Mouse (Mus musculus): ENCODE measurements around the gene Akr1b8. TPM values are rescaled to one million over a fixed set of nuclear protein-coding genes. Genes with fewer than 3 reads are reported as not detected.

Akr1b8 gene
- polyA plus RNA-seq, 1 experiment from 2014 or later: 11.5 TPM

- Histone ChIP-seq H3K27me3 (ENCODE audit: control insufficient read depth, insufficient read depth, low read length) (no peaks in the 10 kb centered on the region), H3K36me3 (ENCODE audit: control insufficient read depth, insufficient read depth, low read length) (peaks cover 24% of the 10 kb centered on the region), H3K9ac (ENCODE audit: low read length) (peak overlapping the region; percentile 79), H3K9me3 (ENCODE audit: control insufficient read depth, low read length) (no peaks in the 10 kb centered on the region), H3K4me3 (ENCODE audit: control insufficient read depth in 1 of 2, insufficient read depth in 1 of 2, low read depth in 1 of 2, low read length in 2 of 2) (peak overlapping the region; percentile 60 to 66), H3K27ac (replicated peaks in 1 of 2; ENCODE audit: control insufficient read depth in 1 of 2, insufficient read depth in 1 of 2, low read depth in 2 of 2, low read length in 2 of 2) (peak overlapping the region; percentile 77 to 90), H3K4me2 (ENCODE audit: low read length) (peak overlapping the region; percentile 92), H3K4me1 (ENCODE audit: control insufficient read depth in 2 of 2, insufficient read depth in 2 of 2, low read length in 2 of 2) (no peaks in the 10 kb centered on the region; a peak in 1 of 4 replicates)
- WGBS: 3% methylated on average over 13 of the region's 13 CpGs
- 0 out of 2 replicates have a peak, but pooled peaks have one; percentile 66 for ATAC-seq (ENCODE audit: insufficient number of reproducible peaks, insufficient read depth, low FRiP score, low read depth)
Measured at GRCm38 (mm10) chr6:34384701-34385370, 30.9 kb downstream of the Akr1b8 start.

GRCm38 (mm10) chr6:34388420-34389156 is 34.7 kb downstream of the Akr1b8 start:
- 63% methylated on average over 4 of the region's 4 CpGs for WGBS
- ATAC-seq (ENCODE audit: insufficient number of reproducible peaks, insufficient read depth, low FRiP score, low read depth): no peak
- H3K4me3 ChIP-seq (ENCODE audit: control insufficient read depth in 1 of 2, insufficient read depth in 1 of 2, low read depth in 1 of 2, low read length in 2 of 2): no peak overlapping the region

GRCm38 (mm10) chr6:34395897-34396296 is 42.0 kb downstream of the Akr1b8 start:
- no peaks in the 10 kb centered on the region for H3K4me1 ChIP-seq (ENCODE audit: control insufficient read depth in 2 of 2, insufficient read depth in 2 of 2, low read length in 2 of 2)
- H3K4me2 ChIP-seq (ENCODE audit: low read length): no peak overlapping the region
- no peaks in the 10 kb centered on the region for H3K9me3 ChIP-seq (ENCODE audit: control insufficient read depth, low read length)
- no peak overlapping the region for H3K4me3 ChIP-seq (ENCODE audit: control insufficient read depth in 1 of 2, insufficient read depth in 1 of 2, low read depth in 1 of 2, low read length in 2 of 2)
- H3K27ac ChIP-seq (replicated peaks in 1 of 2; ENCODE audit: control insufficient read depth in 1 of 2, insufficient read depth in 1 of 2, low read depth in 2 of 2, low read length in 2 of 2): no peak overlapping the region
- H3K36me3 ChIP-seq (ENCODE audit: control insufficient read depth, insufficient read depth, low read length): peaks cover 72% of the 10 kb centered on the region
- H3K27me3 ChIP-seq (ENCODE audit: control insufficient read depth, insufficient read depth, low read length): no peaks in the 10 kb centered on the region
- no peak overlapping the region for H3K9ac ChIP-seq (ENCODE audit: low read length)
- WGBS: 76% methylated on average over 5 of the region's 5 CpGs
- ATAC-seq (ENCODE audit: insufficient number of reproducible peaks, insufficient read depth, low FRiP score, low read depth): no peak

More at GRCm38 (mm10) chr6:34388420-34389156, 34.7 kb downstream of the Akr1b8 start:
- H3K9me3 ChIP-seq (ENCODE audit: control insufficient read depth, low read length): no peaks in the 10 kb centered on the region
- H3K4me2 ChIP-seq (ENCODE audit: low read length): no peak overlapping the region
- H3K27ac ChIP-seq (replicated peaks in 1 of 2; ENCODE audit: control insufficient read depth in 1 of 2, insufficient read depth in 1 of 2, low read depth in 2 of 2, low read length in 2 of 2): no peak overlapping the region
- H3K9ac ChIP-seq (ENCODE audit: low read length): no peak overlapping the region
- H3K27me3 ChIP-seq (ENCODE audit: control insufficient read depth, insufficient read depth, low read length): no peaks in the 10 kb centered on the region
- H3K36me3 ChIP-seq (ENCODE audit: control insufficient read depth, insufficient read depth, low read length): peaks cover 61% of the 10 kb centered on the region
- no peaks in the 10 kb centered on the region; a peak in 1 of 4 replicates for H3K4me1 ChIP-seq (ENCODE audit: control insufficient read depth in 2 of 2, insufficient read depth in 2 of 2, low read length in 2 of 2)

GRCm38 (mm10) chr6:34398431-34398830 is 44.5 kb downstream of the Akr1b8 start:
- H3K9me3 ChIP-seq (ENCODE audit: control insufficient read depth, low read length): no peaks in the 10 kb centered on the region
- no peak overlapping the region for H3K27ac ChIP-seq (replicated peaks in 1 of 2; ENCODE audit: control insufficient read depth in 1 of 2, insufficient read depth in 1 of 2, low read depth in 2 of 2, low read length in 2 of 2)
- no peak overlapping the region for H3K4me2 ChIP-seq (ENCODE audit: low read length)
- no peaks in the 10 kb centered on the region for H3K27me3 ChIP-seq (ENCODE audit: control insufficient read depth, insufficient read depth, low read length)
- WGBS: 77% methylated on average over 6 of the region's 6 CpGs
- H3K4me1 ChIP-seq (ENCODE audit: control insufficient read depth in 2 of 2, insufficient read depth in 2 of 2, low read length in 2 of 2): no peaks in the 10 kb centered on the region
- H3K4me3 ChIP-seq (ENCODE audit: control insufficient read depth in 1 of 2, insufficient read depth in 1 of 2, low read depth in 1 of 2, low read length in 2 of 2): no peak overlapping the region
- ATAC-seq (ENCODE audit: insufficient number of reproducible peaks, insufficient read depth, low FRiP score, low read depth): no peak
- H3K36me3 ChIP-seq (ENCODE audit: control insufficient read depth, insufficient read depth, low read length): peaks cover 46% of the 10 kb centered on the region
- no peak overlapping the region for H3K9ac ChIP-seq (ENCODE audit: low read length)

- no peak overlapping the region for H3K27ac ChIP-seq (replicated peaks in 1 of 2; ENCODE audit: control insufficient read depth in 1 of 2, insufficient read depth in 1 of 2, low read depth in 2 of 2, low read length in 2 of 2)
- no peak overlapping the region for H3K9ac ChIP-seq (ENCODE audit: low read length)
- H3K4me3 ChIP-seq (ENCODE audit: control insufficient read depth in 1 of 2, insufficient read depth in 1 of 2, low read depth in 1 of 2, low read length in 2 of 2): no peak overlapping the region
- H3K27me3 ChIP-seq (ENCODE audit: control insufficient read depth, insufficient read depth, low read length): no peaks in the 10 kb centered on the region
- ATAC-seq (ENCODE audit: insufficient number of reproducible peaks, insufficient read depth, low FRiP score, low read depth): no peak
- no peak overlapping the region for H3K4me2 ChIP-seq (ENCODE audit: low read length)
- no peaks in the 10 kb centered on the region for H3K9me3 ChIP-seq (ENCODE audit: control insufficient read depth, low read length)
- no peaks in the 10 kb centered on the region for H3K4me1 ChIP-seq (ENCODE audit: control insufficient read depth in 2 of 2, insufficient read depth in 2 of 2, low read length in 2 of 2)
- 78% methylated on average over 13 of the region's 13 CpGs for WGBS
- H3K36me3 ChIP-seq (ENCODE audit: control insufficient read depth, insufficient read depth, low read length): peaks cover 34% of the 10 kb centered on the region
Measured at GRCm38 (mm10) chr6:34399606-34400220, 45.8 kb downstream of the Akr1b8 start.

GRCm38 (mm10) chr6:34400696-34401095 is 46.8 kb downstream of the Akr1b8 start:
- Histone ChIP-seq H3K9ac (ENCODE audit: low read length) (no peak overlapping the region), H3K27ac (replicated peaks in 1 of 2; ENCODE audit: control insufficient read depth in 1 of 2, insufficient read depth in 1 of 2, low read depth in 2 of 2, low read length in 2 of 2) (no peak overlapping the region), H3K9me3 (ENCODE audit: control insufficient read depth, low read length) (no peaks in the 10 kb centered on the region), H3K27me3 (ENCODE audit: control insufficient read depth, insufficient read depth, low read length) (no peaks in the 10 kb centered on the region), H3K36me3 (ENCODE audit: control insufficient read depth, insufficient read depth, low read length) (peaks cover 26% of the 10 kb centered on the region), H3K4me3 (ENCODE audit: control insufficient read depth in 1 of 2, insufficient read depth in 1 of 2, low read depth in 1 of 2, low read length in 2 of 2) (no peak overlapping the region), H3K4me1 (ENCODE audit: control insufficient read depth in 2 of 2, insufficient read depth in 2 of 2, low read length in 2 of 2) (no peaks in the 10 kb centered on the region), H3K4me2 (ENCODE audit: low read length) (no peak overlapping the region)
- no peak for ATAC-seq (ENCODE audit: insufficient number of reproducible peaks, insufficient read depth, low FRiP score, low read depth)
- 71% methylated on average over 2 of the region's 2 CpGs for WGBS

GRCm38 (mm10) chr6:34406746-34407145 is 52.8 kb downstream of the Akr1b8 start:
- 87% methylated on average over 4 of the region's 4 CpGs for WGBS
- Histone ChIP-seq H3K27ac (replicated peaks in 1 of 2; ENCODE audit: control insufficient read depth in 1 of 2, insufficient read depth in 1 of 2, low read depth in 2 of 2, low read length in 2 of 2) (no peak overlapping the region), H3K4me2 (ENCODE audit: low read length) (no peak overlapping the region), H3K4me3 (ENCODE audit: control insufficient read depth in 1 of 2, insufficient read depth in 1 of 2, low read depth in 1 of 2, low read length in 2 of 2) (no peak overlapping the region), H3K27me3 (ENCODE audit: control insufficient read depth, insufficient read depth, low read length) (no peaks in the 10 kb centered on the region), H3K36me3 (ENCODE audit: control insufficient read depth, insufficient read depth, low read length) (no peaks in the 10 kb centered on the region), H3K9ac (ENCODE audit: low read length) (no peak overlapping the region), H3K4me1 (ENCODE audit: control insufficient read depth in 2 of 2, insufficient read depth in 2 of 2, low read length in 2 of 2) (no peaks in the 10 kb centered on the region), H3K9me3 (ENCODE audit: control insufficient read depth, low read length) (no peaks in the 10 kb centered on the region)
- no peak for ATAC-seq (ENCODE audit: insufficient number of reproducible peaks, insufficient read depth, low FRiP score, low read depth)

Measured in heart, embryonic 14.5 days (tissue).